Mouse (Mus musculus): ENCODE measurements around the gene Shank2. TPM values are rescaled to one million over a fixed set of nuclear protein-coding genes. Genes with fewer than 3 reads are reported as not detected.

The Shank2 gene
- total RNA-seq, 2 experiments from 2014 or later = 133 to 146 TPM

DNA sequence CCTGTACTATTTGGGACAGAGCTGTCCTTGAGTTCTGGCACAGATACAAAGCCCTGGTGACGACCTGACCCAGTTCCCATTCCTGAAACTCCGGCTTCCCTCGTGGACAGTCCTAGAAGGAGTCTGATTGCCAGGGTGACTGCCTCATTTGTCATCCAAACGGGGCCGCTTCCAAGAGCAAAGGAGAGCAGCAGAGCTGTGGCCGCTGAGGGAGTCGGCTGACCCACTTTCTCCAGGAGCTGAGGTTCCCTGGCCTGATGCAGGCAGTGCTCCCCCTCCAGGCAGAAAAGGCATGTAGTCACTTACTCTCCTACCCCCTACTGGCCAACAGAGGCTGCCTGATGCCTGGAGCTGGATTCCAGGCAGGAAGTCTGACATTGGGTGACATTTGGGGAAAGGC is 206.1 kb downstream of the Shank2 start:
- peak; percentile 56 to 81 for DNase-seq (ENCODE audit: low spot score in 2 of 2)

DNA sequence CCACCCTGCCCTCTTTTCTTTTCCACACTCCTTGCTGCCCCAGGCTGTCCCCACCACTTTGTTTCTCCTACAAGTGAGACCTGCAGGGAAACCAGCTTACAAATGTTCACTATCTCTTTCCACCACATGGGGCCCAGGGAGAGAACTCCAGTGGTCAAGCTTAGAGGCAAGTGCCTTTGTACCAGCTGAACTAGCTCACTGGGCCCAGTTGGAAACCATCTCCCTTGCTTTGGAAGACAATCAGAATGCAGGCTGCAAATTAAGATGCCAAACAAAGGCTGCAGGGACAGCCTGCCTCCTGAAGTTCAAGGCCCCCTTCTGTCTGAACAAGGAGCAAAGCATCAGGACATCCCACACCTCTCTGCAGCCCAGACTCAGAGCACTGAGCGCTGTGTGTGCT is 206.9 kb downstream of the Shank2 start:
- no peak for DNase-seq (ENCODE audit: low spot score in 2 of 2)

DNA sequence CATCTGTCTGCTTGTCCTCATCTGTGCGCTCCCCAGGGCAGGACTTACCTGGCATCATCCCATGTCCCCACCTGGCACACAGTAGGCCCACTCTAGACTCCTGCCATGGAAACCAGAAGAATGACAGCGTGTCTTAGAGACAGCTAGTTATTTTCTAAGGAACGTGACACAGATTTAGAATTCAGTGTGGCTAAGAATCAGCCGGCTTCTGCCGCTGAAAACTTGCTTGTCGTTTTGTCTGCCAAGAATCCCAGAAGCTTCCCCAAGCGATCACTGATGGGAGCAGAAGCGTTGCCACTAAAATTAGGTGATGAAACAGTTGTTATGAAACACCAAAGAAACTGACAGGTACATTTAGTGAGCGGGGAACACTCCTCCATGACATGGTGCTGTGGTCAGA is 208.8 kb downstream of the Shank2 start:
- peak in 1 of 2 experiments; percentile 31 for DNase-seq (ENCODE audit: low spot score in 2 of 2)

DNA sequence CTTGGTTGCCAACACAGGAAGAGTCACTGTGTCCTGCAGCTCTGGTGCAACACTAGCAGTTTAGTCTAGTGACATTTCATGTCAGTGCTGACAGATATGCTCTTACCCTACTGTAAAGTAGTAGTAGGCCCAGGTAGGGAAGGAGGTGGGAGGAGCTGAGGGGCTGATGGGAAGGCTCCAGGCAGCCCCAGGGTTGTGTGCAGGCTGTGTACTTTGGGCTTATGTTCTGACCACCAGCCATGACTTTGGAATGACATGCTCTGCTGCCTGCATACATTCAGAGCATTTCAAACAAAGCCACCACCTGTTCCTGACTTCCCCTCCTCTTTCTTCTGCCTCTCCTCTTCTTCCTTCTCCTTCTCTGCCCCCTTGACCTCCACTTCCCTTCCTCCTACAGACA is 211.0 kb downstream of the Shank2 start:
- no peak for DNase-seq (ENCODE audit: low spot score in 2 of 2)

DNA sequence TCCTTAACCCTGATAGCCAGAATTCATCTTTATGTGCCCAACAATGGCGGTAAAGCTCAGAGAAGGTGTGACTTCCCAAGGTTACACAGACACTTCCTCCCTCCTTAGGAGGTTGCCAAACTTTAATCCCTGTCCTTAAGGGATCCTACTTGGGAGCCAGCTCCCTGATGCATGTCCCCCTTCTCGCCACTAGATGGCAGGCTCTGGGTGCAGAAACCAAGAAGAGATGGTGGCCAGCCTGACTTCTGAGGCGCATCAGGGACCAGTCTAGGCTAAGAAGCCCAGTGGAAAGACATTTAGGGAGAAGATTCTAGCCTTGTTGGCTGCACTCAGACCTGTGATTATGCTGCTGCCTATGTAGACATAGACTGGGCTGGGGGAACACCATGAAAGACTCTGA is 215.5 kb downstream of the Shank2 start:
- peak; percentile 68 to 77 for DNase-seq (ENCODE audit: low spot score in 2 of 2)

DNA sequence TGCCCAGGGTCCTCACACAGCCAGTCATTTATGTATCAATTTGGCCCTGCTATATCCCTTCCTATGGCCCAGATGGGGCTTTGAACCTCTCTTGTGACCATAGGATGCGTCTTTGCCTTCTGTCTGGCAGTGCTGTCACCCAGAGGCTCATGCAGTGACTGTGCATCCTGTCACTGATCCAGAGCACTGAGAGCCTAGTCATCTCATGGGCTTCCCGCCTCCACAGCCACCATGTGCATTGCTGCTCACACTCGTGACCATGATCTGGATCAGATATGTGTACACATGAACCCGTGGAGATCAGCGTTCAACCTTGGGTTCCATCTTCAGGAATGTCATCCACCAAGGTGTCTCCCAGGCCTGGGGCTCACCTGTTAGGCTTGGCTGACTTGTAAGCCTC is 227.0 kb downstream of the Shank2 start:
- DNase-seq (ENCODE audit: low spot score in 2 of 2) = no peak

DNA sequence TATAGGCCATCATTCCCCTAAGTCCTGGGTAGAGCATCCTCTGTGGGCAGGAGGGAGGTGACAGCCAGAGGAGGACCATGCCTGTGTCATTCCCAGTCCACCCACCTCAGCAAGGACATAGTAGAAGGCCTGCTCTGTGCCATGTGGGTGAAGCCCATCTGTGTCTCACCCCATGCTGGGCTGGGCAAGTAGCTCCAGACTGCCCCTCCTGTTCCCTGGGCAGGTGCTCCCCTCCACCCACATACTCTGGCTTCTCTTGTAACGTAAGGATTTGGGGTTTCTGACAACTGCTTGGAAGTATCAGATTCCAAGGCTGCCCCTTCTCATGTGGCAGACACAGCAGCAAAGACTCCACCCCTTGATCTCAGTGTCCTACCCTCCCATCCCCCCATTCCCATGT is 227.7 kb downstream of the Shank2 start:
- DNase-seq (ENCODE audit: low spot score in 2 of 2) = no peak

DNA sequence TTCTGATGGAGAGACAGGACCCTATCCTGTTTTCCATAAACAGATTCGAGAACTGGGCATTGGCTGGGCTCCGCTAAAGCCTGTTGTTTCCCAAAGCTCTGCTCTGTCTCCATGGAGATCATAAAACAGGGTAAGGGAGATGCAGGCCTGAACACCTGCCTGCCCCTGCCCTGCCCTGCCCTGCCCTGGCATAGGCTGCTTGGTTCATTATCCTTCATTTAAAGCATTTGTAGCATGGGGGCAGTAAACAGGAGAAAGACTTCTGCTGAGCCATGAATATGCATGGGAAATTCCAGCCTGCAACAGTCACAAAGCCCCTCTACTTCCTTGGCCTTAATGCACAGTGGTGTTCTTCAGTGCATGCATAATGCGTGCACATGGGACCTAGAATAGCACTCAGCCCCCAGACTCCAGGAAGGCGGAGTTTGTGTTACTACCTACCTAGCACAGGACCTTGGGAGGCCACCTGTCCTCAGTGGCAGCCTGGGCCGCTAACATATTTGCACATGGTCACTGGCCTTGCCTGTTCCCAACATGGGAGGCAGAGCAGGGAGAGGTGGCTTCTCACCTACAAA is 230.5 kb downstream of the Shank2 start:
- DNase-seq (ENCODE audit: low spot score in 2 of 2) = no peak

DNA sequence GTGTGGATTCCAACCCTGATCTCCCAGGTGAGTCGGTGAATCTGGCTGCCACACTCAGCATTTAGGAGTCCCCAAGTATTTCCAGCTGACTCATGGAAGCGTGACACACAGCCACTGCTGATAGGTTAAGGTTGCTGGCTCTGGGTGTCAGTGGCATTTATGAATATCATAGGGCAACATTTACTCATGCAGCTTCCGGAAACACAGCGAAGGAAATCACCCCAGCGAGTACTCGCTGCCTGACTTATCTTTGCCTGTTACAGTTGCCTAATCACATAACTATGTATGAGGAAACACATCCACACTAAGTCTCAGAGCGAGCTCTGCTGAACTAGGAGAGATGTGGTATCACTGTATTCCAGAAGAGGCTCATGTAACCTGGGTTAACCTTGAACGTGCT is 231.8 kb downstream of the Shank2 start:
- no peak for DNase-seq (ENCODE audit: low spot score in 2 of 2)

DNA sequence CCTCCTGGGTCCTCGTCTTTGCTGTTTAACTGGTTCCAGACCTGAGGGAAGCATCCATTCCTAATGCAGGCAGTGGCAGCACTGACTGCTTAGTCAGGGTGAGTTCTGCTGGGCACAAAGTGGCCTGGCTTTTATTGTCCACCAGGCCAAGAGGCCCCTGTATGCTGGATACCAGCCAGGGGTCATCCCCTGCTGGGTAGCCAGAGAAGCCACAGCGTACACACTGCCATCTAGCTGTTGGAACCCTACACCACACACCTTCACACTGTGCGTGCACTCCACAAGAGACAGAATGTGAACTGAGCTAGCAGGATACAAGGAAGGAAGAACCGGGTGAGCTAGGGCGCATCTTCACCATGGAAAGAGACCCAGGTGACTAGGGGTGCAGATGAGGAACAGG is 233.1 kb downstream of the Shank2 start:
- no peak for DNase-seq (ENCODE audit: low spot score in 2 of 2)

DNA sequence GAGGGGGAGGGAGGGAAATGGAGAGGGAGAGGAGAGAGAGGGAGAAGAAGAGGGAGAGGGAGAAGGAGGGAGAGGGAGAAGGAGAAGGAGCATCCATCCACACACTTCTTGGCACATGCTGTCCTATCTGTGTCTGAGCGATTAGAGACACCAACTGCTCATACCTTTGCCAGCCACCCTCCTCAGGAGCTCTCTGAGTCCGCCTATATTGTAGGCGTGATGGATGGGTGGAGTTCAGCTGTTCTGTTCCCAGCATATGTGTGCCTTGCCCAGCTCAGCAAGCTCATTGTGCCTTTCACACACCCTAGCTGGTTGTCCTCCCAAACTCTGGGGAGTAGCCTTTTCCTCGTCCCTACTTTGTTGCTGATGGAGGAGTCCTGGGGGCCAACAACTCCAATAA is 233.8 kb downstream of the Shank2 start:
- no peak for DNase-seq (ENCODE audit: low spot score in 2 of 2)

DNA sequence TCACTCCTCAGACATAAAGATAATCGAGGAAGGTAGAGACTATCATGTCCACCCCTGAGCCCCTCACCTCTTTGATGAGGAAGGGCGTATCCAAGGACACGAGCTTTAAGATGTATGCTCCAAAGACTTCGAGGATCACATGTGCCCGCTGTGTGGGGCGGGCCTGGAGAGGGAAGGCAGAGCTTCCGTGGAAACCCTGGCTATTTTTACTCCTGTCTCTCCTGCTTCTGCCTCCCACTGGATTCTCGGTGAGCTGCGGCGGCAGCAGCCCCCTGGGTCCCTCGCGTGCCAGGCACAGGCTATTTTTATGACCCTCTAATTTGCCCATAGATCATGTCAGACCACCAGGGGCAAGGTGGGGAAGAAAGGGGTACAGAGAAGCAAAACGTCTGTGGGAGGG is 235.1 kb downstream of the Shank2 start:
- no peak for DNase-seq (ENCODE audit: low spot score in 2 of 2)

DNA sequence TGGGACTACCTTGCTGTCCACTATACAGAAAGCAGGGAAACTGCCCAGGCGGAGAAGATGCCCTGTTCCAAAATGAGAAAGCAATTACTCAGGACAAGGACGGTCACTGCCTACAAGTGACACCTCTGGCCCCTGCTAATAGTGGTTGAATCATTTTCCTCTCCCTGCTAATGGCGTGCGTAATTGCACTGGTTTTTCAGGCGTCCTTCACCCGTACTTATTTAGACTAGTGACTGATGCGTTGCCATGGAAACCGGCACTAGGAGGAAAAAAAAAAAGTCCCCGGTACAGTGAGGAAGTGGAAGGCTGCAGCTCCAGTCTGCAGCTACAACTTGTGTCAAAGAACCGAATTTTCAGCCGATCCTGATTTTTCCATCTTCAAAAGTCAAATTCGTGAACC is 236.7 kb downstream of the Shank2 start:
- DNase-seq (ENCODE audit: low spot score in 2 of 2) = peak in 1 of 2 experiments; percentile 74

DNA sequence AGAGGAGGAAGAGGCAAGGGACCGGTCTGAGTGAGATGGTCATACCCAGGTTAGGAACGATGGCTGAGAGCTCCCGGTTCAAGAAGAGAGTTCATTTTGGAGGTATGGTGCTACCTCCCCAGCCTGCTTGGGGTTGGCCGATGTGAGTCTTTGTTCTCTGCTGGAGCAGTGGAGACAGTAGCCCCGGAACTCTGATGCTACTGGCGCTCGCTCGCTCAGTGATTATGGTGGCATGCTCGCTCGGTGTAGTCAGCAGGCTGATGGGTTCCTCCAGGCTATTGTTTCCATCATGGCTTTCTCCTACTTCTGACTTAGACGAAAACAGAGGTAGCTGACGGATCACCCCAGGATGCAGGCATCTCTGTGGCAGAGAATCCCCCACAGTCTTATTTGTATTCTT is 237.3 kb downstream of the Shank2 start:
- no peak for DNase-seq (ENCODE audit: low spot score in 2 of 2)

DNA sequence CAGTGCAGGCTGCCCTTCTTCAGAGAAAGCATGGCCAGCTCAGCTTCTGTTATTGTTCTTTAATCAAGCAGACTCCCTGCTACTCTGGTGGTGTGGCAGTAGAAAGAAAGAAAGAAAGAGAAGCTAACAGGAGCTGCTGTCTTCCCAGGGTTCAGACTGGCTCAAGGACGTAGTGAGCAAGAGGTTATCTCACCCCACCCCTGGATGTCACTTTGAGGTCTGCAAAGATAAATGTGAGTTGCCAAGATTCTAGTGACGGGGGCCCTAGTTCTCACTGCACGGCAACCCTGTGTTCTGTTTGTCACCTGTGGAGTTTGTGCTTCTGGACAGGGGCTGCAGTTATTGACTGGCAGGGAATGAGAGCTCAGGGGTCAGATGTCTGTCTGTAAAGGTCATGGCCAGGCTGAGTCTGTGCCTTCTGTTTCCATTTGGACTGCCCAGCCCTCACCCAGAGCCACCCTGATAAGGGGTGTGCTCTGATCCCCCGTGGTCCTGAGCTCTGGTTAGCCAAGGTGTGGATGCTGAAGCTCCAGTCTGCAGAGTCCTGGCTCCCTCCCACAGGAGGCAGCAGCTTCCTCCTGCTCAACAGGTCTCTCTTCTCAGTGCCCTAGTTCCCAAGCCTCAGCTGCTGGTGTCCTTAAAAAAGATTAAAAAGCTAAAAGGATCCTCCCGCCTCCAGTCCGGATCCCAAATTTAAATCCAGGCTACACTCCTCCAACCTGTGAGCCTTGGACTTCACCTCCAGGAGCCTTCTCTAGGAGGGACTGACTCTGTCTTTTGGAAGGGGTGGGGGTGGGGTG is 238.0 kb downstream of the Shank2 start:
- no peak for DNase-seq (ENCODE audit: low spot score in 2 of 2)

DNA sequence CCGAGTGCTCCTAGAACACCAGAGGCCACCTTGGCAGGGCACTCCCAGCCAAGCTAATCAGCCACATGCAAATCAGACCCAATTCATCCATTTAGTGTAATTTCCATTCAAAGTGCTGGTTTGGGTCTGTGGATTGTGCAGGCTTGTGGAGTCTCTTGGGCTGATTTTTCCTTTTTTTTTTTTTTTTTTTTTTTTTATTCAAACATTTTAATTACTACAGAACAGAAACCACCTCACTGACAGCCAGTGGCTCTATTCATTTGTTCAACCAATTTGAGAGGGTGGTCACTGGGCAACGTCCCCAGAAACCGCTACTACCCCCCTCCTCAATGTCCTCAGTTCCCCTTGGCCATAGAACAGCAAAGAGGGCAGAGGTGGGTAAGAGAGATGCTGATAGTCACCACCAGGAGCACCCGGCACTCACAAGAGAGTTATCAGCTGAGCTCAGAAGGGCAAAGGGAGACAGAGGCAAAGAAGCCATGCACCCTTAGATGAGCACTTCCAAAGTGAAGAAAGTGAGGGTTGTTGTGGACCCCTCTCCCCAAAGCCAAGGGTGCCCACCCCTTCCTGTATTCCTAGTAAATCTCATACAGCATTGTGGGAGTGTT is 239.1 kb downstream of the Shank2 start:
- DNase-seq (ENCODE audit: low spot score in 2 of 2) = no peak

DNA sequence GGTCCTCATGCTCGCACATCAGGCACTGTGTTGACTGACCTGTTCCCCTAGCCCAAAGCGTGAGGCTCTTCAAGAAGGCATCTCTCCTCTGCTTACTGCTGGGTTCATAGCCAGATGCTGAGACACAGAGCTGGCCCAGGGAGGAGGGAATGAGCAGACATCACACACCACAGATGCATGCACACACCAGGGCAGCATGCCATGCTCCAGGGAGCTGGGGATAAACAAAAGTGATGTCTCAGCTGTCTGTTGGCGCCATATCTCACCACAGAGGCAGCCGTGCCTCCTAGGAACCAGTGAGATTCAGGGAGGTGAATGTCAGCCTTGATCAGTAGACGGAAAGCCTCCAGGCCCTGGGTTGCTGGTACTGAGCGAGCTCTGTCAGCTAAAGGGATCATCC is 242.5 kb downstream of the Shank2 start:
- DNase-seq (ENCODE audit: low spot score in 2 of 2) = no peak

DNA sequence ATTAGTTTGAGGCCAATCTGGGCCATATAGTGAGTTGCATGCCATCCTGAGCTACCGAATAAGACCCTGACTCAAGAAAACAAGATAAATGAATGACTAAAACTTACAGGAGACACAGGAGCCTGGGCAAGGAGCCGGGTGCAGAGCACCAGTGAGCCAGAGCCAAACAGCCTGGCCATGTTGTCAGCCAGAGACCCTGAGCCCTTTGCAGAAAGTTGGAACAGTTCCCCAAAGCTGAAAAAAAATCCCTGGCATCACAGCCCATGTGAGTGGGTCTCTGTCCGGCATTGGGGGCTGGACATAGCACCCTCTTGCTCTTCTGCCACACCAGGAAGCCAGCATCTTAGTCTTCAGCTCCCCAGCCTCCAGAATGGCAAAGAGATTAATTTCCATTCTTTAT is 244.5 kb downstream of the Shank2 start:
- no peak for DNase-seq (ENCODE audit: low spot score in 2 of 2)

DNA sequence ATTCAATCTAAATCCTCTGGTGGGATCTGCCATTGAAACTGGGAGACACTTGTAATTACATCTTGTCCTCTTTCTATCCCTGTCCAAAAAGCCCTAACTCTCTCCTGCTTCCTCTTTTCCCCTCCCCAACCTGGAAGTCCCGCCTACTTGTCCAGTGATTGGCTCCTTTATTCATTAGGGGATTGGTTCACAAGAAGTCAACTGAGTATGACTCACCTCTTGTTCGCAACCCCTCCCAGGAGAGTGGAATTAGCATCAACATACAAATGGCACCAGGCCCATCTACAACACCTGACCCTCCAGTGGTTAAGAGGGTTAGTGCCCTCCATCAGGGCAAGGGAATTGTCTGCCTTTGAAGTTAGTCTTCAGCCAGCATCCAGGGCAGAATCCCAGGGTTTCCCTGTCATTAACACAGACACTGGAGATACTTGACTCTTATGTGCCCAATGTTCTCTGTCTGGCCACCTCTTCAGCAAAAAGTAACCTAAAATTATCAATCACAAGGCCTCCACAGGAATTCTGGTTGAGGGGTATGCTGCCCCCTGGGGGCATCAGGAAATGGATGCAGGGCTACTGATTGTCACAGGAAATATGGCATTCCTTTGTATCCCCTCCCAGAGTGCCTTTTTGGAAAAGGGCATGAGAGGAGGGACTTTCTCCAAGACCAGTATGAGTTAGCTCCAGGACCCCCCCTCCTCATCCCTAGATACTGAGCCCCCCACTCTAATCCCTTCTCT is 247.1 kb downstream of the Shank2 start:
- no peak for DNase-seq (ENCODE audit: low spot score in 2 of 2)

DNA sequence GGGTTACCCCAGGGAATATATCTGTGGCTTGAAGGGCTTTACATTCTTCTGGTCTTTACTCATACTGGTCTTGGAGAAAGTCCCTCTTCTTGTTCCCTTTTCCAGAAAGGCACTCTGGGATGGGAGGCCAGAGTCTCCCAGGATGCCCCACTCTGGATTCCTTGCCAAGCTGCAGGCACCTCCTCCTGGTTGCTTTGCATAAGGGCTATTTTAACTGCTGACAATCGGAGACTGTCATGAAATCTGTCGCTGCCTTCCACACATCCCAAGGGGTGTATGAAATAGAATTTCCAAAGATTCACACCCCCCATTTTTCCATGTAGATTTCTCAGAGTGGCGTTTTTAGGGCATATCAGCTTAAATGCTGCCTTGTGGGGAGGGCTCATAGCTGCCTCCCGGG is 249.1 kb downstream of the Shank2 start:
- no peak for DNase-seq (ENCODE audit: low spot score in 2 of 2)

DNA sequence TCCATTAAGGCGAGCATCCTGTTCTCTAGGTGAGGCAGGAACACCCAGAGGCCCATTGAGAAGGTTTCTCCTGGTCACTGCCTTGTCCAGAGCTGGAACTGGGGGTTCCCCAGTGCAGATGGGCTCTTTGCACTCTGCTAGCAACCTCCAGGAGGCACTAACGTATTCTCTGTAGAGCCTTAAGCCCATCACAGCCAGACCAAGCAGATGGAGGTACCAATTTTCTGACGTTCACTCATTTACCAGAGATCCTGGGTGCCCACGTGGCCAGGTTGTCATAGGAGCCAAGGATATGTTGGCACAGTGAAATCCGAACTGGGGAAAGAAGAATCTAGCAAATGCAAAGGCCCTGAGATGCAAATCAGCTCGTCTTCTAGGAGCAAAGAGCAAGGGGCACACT is 249.5 kb downstream of the Shank2 start:
- DNase-seq (ENCODE audit: low spot score in 2 of 2) = peak in 1 of 2 experiments; percentile 62

DNA sequence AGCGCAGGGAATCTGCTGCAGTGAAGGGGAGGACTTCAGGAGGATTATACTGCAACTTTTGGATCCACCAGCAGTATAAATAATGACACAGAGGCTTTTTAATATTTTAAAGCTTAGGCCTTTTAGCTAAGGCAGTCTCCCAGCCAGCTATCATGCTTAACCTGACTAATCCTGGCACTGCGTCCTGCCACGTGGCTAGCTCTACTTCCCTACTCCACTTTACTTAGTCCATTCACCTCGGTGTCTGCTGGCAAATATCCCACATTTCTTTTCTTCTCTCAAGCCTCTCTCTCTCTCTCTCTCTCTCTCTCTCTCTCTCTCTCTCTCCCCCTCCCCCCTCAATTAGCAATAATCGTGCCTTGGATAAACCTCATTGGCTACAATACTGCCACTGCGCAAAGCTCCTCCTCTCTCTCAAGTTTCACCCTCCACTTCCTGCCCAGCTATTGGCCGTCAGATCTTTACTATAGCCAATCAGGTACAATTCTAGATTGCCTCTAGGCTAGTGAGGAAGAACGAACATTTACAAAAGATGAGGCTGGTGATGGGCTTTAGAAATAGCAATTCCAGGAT is 253.0 kb downstream of the Shank2 start:
- no peak for DNase-seq (ENCODE audit: low spot score in 2 of 2)
